Mouse (Mus musculus) regulatory T cell (primary cell): ENCODE results near the gene Spata21.

Experiments used
- in situ Hi-C: fragments of 300-600 bp; cut with MboI, MseI; formaldehyde crosslinking; loops from one replicate; pipeline ENCODE4 v1.15.1; 2025; ENCODE audit warnings: high pct_unique_total_duplicates

Gene Spata21

DNA sequence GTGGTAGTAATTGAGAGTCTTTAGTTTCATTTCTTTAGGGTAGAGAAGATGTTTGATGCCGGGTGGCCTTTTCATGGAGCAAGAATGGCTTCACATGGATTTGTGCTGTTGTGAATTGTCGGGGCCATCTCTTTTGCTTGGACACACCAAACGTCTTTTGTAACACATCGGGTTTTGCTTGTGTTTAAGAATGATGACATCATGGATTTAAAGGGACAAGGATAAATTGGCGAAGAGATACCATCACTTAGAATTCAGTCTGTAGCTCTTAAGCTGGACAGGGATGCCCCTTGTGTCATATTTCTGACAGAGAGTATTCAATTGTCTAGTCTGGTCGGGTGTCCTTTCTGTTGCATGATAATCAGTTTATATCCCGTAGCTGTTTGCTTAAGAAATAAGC is 61.0 kb downstream of the Spata21 start:
- in situ Hi-C loops = no loop called here

DNA sequence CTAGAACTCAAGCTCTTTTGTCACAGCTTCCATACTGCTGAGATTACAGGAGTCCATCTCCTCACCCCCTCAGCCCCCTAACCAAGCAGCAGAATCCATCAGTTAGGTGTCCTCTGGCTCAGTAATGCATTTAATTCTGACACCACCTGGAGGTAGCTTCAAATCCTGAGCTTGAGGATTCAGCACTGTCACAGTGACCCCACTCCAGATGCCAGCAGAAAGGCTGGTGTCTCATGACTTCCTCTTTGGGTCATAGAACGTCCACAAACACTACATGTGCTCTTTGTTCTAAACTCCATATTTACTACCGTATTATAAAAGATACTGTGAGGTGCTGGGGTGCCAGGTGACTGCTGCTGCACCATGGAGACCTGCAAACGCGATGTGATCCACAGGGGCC is 69.4 kb downstream of the Spata21 start:
- in situ Hi-C loops = no loop called here

DNA sequence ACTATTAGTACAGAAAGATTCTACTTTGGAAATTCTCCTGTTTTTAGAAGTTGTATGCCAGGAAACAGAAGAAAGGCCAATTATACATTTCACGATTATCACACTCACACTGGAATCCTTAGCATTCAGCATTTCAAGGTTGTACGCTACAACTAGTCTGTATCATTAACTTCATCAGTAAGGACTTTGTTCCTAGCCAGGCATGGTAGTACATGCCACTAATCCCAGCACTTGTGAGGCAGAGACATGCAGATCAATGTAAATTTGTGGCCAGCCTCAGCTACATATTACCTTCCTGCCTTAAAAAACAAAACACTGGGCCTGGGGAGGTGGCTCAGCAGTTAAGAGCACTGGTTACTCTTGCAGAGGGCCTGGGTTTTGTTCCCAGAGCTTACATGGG is 70.5 kb downstream of the Spata21 start:
- in situ Hi-C loops = no loop called here

DNA sequence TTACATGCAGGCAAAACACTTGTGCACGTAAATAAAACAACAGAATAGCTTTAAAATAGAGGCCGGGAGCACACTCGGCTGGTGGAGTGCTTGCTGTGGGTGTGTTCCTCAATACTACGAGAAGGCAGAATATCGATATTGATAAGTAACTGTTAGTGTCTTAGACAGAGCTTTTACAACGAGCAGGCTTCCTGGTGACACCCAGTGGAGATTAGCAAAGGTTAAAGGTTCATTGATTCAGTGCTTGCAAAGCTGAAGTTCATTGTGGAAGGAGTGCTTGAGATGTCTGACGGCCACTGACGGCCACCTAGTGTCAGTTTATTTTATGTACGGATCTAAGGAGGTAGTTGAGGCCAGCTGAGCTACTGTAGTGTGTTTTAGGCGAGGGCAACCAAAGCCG is 71.0 kb downstream of the Spata21 start:
- in situ Hi-C loops = no loop called here

DNA sequence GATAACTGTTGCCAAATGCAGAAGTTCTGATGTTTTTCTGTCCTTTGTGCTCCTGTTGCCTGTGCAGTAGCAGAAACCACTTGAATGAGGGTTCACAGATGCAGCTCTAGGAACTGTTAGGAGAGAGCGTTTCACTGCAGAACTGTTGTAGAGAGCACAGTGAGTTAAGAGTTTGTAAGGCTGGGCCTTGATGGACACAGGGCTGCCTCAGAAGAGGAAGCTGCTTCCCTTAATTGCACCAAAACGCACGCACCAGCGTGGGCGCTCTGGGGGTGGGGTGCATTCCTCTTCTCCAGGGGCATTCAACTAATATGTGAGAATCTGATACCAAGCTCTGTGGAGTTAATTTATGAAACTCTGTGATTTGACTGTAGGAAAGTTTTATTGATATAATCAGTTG is 71.5 kb downstream of the Spata21 start:
- in situ Hi-C loops = no loop called here

DNA sequence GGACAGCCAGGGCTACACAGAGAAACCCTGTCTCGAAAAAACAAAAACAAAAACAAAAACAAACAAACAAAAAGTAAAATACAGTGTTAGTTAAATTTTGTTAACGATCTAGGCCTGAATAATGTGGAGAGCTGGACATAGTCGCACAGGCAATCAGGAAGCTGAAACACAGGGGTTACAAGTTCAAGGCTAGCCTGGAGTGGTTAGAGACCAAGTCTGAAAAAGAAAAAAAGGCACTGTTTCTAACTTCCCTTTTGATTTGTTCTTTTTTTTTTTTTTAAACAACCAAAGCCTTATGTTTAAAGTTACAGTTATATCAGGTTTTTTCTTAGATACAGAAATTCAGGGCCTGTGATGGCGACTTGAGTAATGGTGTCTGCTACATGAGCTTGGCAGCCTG is 72.1 kb downstream of the Spata21 start:
- in situ Hi-C loops = no loop called here

DNA sequence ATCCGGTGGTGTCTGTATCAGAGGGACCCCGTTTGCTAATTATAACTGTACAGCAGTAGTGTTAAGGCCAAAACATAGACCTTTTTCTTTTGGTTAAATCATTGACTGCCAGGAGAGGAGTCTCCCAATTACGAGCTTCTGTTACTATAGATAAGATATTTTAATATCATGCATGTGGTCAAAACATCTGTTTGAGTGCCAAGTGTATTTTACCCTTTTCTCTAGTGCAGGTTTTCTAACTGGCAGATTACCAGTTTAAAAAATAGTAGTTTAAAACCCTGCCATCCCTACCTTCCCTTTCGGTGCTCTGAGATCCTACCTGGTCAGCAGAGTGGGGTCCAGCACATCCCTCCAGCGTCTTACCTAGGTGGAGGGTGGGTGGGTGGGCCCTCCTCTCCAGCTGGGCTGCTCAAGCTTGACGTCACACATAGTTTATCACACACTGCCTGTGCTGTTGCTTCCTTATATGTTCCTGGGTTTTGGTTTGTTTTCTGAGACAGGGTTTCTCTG is 73.6 kb downstream of the Spata21 start:
- in situ Hi-C loops = no loop called here
